Mouse (Mus musculus) WW6 (cell line): Measurements from ENCODE around the gene D1Ertd622e.
"Not testable (repeated sequence)": the region's sequence is repeated elsewhere in the genome, so short reads cannot be mapped to it uniquely, and the experiment has no call there.

Experiments used
- DNase-seq: peaks from one replicate; pipeline ENCODE4 v3.0.0-alpha.2; 2013; ENCODE audit warnings: low read depth, low spot score

Gene D1Ertd622e

GRCm38 (mm10) chr1:97580680-97581079 lies 81.2 kb downstream of the D1Ertd622e start:
- DNase-seq: not testable (repeated sequence)

- no peak for DNase-seq
These were observed 81.6 kb downstream of the D1Ertd622e start for GRCm38 (mm10) chr1:97580270-97580669.

GRCm38 (mm10) chr1:97578025-97578417 lies 83.9 kb downstream of the D1Ertd622e start:
- no peak for DNase-seq

- DNase-seq: no peak
These were observed 84.5 kb downstream of the D1Ertd622e start for GRCm38 (mm10) chr1:97577062-97578024.

- no peak for DNase-seq
These were observed 85.3 kb downstream of the D1Ertd622e start for GRCm38 (mm10) chr1:97576576-97576975.

- no peak for DNase-seq
These were observed 91.1 kb downstream of the D1Ertd622e start for GRCm38 (mm10) chr1:97570814-97571213.

- DNase-seq: no peak
These were observed 93.9 kb downstream of the D1Ertd622e start for GRCm38 (mm10) chr1:97567956-97568355.

GRCm38 (mm10) chr1:97564641-97565040 lies 97.2 kb downstream of the D1Ertd622e start:
- DNase-seq: no peak

GRCm38 (mm10) chr1:97562867-97563266 lies 99.0 kb downstream of the D1Ertd622e start:
- no peak for DNase-seq
